Mouse (Mus musculus): ENCODE measurements around the gene Gstm7. TPM values are rescaled to one million over a fixed set of nuclear protein-coding genes. Genes with fewer than 3 reads are reported as not detected.

Gene Gstm7
- total RNA-seq (2012; rRNA removed) (not detected in 2 replicates), total RNA-seq (2014; rRNA removed) (not detected in 2 replicates), polyA plus RNA-seq (2012; ENCODE audit: insufficient read length, low read depth) (not detected in 2 replicates)

DNA sequence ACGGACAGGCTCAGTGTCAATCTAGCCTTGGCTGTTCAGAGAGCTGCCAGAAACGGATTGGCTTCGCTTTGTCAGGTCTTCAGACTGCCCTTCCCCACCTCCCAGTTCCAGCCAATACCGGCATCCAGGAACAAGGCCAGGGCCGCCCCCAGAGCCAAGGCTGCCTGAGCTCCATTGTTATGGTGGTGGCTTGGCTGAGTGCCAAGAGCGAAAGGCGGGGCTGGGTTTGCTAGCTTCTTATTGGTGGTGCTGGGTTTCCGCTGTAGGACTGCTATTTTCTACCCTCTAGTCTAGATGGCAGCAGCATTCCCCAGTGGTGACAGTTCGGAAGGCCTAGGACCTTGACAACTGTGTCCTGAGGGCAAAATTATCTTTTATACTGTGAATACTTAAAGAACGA lies at the start of gene Gstm7:
Gene Gstm7 (minus strand): TSS at position 148 of the 400 bp plus-strand sequence.
- H3K27me3 ChIP-seq (replicated peaks) = peaks cover 2% of the 10 kb centered on the region
- no peak within 1 kb of the TSS for H3K4me2 ChIP-seq (ENCODE audit: insufficient read depth, low read depth, poor library complexity, severe bottlenecking)
- H3K36me3 ChIP-seq (replicated peaks in 1 of 2; ENCODE audit: control insufficient read depth in 1 of 2, insufficient read depth in 1 of 2, low read length in 1 of 2) = no peaks in the 10 kb centered on the region
- TF ChIP-seq NELFE (IDR thresholded peaks at IDR 0.05; ENCODE audit: low read depth, low read length) (no peak), HCFC1 (IDR thresholded peaks at IDR 0.05; ENCODE audit: low read depth, low read length) (no peak), POLR2A (IDR thresholded peaks at IDR 0.05; ENCODE audit: low read depth, low read length) (no peak), E2F4 (IDR thresholded peaks at IDR 0.05; ENCODE audit: insufficient replicate concordance, low read depth, low read length) (no peak), ZKSCAN1 (IDR thresholded peaks at IDR 0.05; ENCODE audit: borderline replicate concordance, low read depth, low read length) (no peak), CHD1 (IDR thresholded peaks at IDR 0.05; ENCODE audit: low read depth, low read length) (no peak), SIN3A (IDR thresholded peaks at IDR 0.05; ENCODE audit: low read length) (no peak), ZMIZ1 (IDR thresholded peaks at IDR 0.05; ENCODE audit: low read depth, low read length) (no peak), SMC3 (IDR thresholded peaks at IDR 0.05; ENCODE audit: low read depth, low read length) (no peak)
- no peaks in the 10 kb centered on the region for H3K4me1 ChIP-seq (ENCODE audit: control insufficient read depth in 1 of 2, insufficient read depth in 2 of 2)
- H3K27ac ChIP-seq (ENCODE audit: insufficient read depth, low read depth) = no peak within 1 kb of the TSS
- dilution Hi-C loops (cut with MboI; ENCODE audit: extremely low pct_ligation_motif_present, extremely low pct_unique_long_range_greater_than_20kb, low sequenced_read_pairs) (no loop called here), in situ Hi-C loops (cut with MboI; ENCODE audit: low pct_ligation_motif_present, low pct_unique_long_range_greater_than_20kb, low sequenced_read_pairs) (loop anchor here (10.0 kb wide), 1 partner anchor 213 kb away; the partner anchor contains the start of gene Gnai3)
- H3K4me3 ChIP-seq (replicated peaks in 1 of 3; ENCODE audit: low read depth in 2 of 3, low read length in 2 of 3, poor library complexity in 1 of 3) = no peak within 1 kb of the TSS
- H3K9ac ChIP-seq (ENCODE audit: insufficient read depth, low read depth) = no peak within 1 kb of the TSS
- H3K9me3 ChIP-seq (replicated peaks; ENCODE audit: low read length) = no peaks in the 10 kb centered on the region
- DNase-seq (ENCODE audit: extremely low read depth) = no peak
- no peaks in the 10 kb centered on the region for H3K79me2 ChIP-seq (replicated peaks; ENCODE audit: control insufficient read depth, extremely low read depth, insufficient read depth, poor library complexity, severe bottlenecking)

DNA sequence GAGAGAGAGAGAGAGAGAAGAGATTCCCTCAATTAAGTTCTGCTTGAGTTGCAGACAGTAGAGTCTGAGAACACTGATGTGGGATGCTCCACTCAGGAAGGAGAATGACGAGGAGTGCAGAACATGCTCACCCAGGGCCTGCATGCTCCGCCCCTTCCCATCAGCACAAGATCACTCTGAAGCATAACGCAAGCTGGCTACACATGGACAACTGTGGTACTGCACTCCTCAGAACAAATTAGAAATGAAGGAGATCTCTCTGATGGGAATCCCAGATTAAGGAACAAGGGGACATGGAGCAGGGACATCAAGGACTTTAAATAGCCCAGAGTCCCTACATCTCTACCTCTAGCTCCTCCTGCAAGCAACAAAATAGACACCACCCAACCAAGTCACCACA lies 49.6 kb upstream of the Gstm7 start:
- Histone ChIP-seq H3K27ac (ENCODE audit: insufficient read depth, low read depth) (no peak overlapping the region), H3K9me3 (replicated peaks; ENCODE audit: low read length) (no peaks in the 10 kb centered on the region), H3K27me3 (replicated peaks) (no peaks in the 10 kb centered on the region), H3K9ac (ENCODE audit: insufficient read depth, low read depth) (no peak overlapping the region), H3K79me2 (replicated peaks; ENCODE audit: control insufficient read depth, extremely low read depth, insufficient read depth, poor library complexity, severe bottlenecking) (no peaks in the 10 kb centered on the region), H3K4me1 (ENCODE audit: control insufficient read depth in 1 of 2, insufficient read depth in 2 of 2) (peaks cover 0 to 5% of the 10 kb centered on the region in 2 experiments; a peak in 1 of 4 replicates), H3K4me3 (replicated peaks in 1 of 3; ENCODE audit: low read depth in 2 of 3, low read length in 2 of 3, poor library complexity in 1 of 3) (no peak overlapping the region), H3K36me3 (replicated peaks in 1 of 2; ENCODE audit: control insufficient read depth in 1 of 2, insufficient read depth in 1 of 2, low read length in 1 of 2) (no peaks in the 10 kb centered on the region), H3K4me2 (ENCODE audit: insufficient read depth, low read depth, poor library complexity, severe bottlenecking) (no peak overlapping the region)
- dilution Hi-C loops (cut with MboI; ENCODE audit: extremely low pct_ligation_motif_present, extremely low pct_unique_long_range_greater_than_20kb, low sequenced_read_pairs) = no loop called here
- TF ChIP-seq TCF12 (IDR thresholded peaks at IDR 0.05; ENCODE audit: low read depth, low read length) = no peak
- TF ChIP-seq UBTF (IDR thresholded peaks at IDR 0.05; ENCODE audit: low read depth, low read length) = no peak
- TF ChIP-seq ZMIZ1 (IDR thresholded peaks at IDR 0.05; ENCODE audit: low read depth, low read length) = no peak
- no peak for TF ChIP-seq EP300 (IDR thresholded peaks at IDR 0.05; ENCODE audit: low read length)
- no peak for TF ChIP-seq NELFE (IDR thresholded peaks at IDR 0.05; ENCODE audit: low read depth, low read length)
- no peak for TF ChIP-seq ETS1 (conservative IDR thresholded peaks at IDR 0.05; ENCODE audit: low read depth, low read length)
- no peak for TF ChIP-seq JUN (IDR thresholded peaks at IDR 0.05; ENCODE audit: insufficient read depth, low read depth, low read length)
- no peak for TF ChIP-seq ZNF384 (IDR thresholded peaks at IDR 0.05; ENCODE audit: low read depth, low read length)
- TF ChIP-seq IRF4 (IDR thresholded peaks at IDR 0.05; ENCODE audit: low read depth, low read length) = no peak
- no peak for TF ChIP-seq RCOR1 (conservative IDR thresholded peaks at IDR 0.05; ENCODE audit: low read depth, low read length)
- no peak for TF ChIP-seq NRF1 (IDR thresholded peaks at IDR 0.05; ENCODE audit: low read depth, low read length)
- no peak for TF ChIP-seq GABPA (IDR thresholded peaks at IDR 0.05; ENCODE audit: insufficient replicate concordance, low read depth, low read length)
- no peak for TF ChIP-seq MXI1 (IDR thresholded peaks at IDR 0.05; ENCODE audit: low read depth, low read length)
- no peak for TF ChIP-seq POLR2A (IDR thresholded peaks at IDR 0.05; ENCODE audit: low read depth, low read length)
- TF ChIP-seq RAD21 (IDR thresholded peaks at IDR 0.05; ENCODE audit: low read depth, low read length) = no peak
- no peak for TF ChIP-seq SIN3A (IDR thresholded peaks at IDR 0.05; ENCODE audit: low read length)
- no peak for TF ChIP-seq ZC3H11A (IDR thresholded peaks at IDR 0.05; ENCODE audit: low read depth, low read length)
- no peak for TF ChIP-seq JUND (conservative IDR thresholded peaks at IDR 0.05; ENCODE audit: low read depth, low read length)
- no peak for TF ChIP-seq MYC (IDR thresholded peaks at IDR 0.05; ENCODE audit: low read depth, low read length)
- TF ChIP-seq KAT2A (IDR thresholded peaks at IDR 0.05; ENCODE audit: insufficient replicate concordance, low read length) = no peak
- in situ Hi-C loops (cut with MboI; ENCODE audit: low pct_ligation_motif_present, low pct_unique_long_range_greater_than_20kb, low sequenced_read_pairs) = no loop called here
- no peak for DNase-seq (ENCODE audit: extremely low read depth)
